Mouse (Mus musculus) kidney, embryonic 14.5 days (tissue): Measurements from ENCODE around the gene Cdh7. TPM values are rescaled to one million over a fixed set of nuclear protein-coding genes. Genes with fewer than 3 reads are reported as not detected.
"Not testable (repeated sequence)": the region's sequence is repeated elsewhere in the genome, so short reads cannot be mapped to it uniquely, and the experiment has no call there.

Experiments used
- ATAC-seq: fragments of 200-750 bp; cut with Nextera tagmentation; 2 replicates; pipeline ENCODE4 v1.8.0; 2017; ENCODE audit warnings: moderate number of reproducible peaks, mild to moderate bottlenecking, moderate TSS enrichment, moderate library complexity; ENCODE audit not compliant: low FRiP score, low TSS enrichment
- H3K27ac ChIP-seq: fragments of 300-500 bp; sonication (generic); 2 replicates; pipeline ENCODE4 v1.5.1; 2014; ENCODE audit warnings: low read depth, mild to moderate bottlenecking, low read length, moderate library complexity, mixed read lengths
- H3K27me3 ChIP-seq: fragments of 300-500 bp; sonication (generic); 2 replicates; pipeline ENCODE4 v1.6.1; 2014; ENCODE audit warnings: mild to moderate bottlenecking, low read length; ENCODE audit not compliant: control insufficient read depth, insufficient read depth
- H3K36me3 ChIP-seq: fragments of 300-500 bp; sonication (generic); 2 replicates; pipeline ENCODE4 v1.6.1; 2014; ENCODE audit warnings: low read length, mixed read lengths; ENCODE audit not compliant: control insufficient read depth, insufficient read depth
- H3K4me1 ChIP-seq: fragments of 300-500 bp; sonication (generic); 2 replicates; pipeline ENCODE4 v1.6.1; 2014; ENCODE audit warnings: low read length, mixed read lengths; ENCODE audit not compliant: control insufficient read depth, insufficient read depth
- H3K4me2 ChIP-seq: fragments of 300-500 bp; sonication (generic); replicated peaks from 2 replicates; pipeline ENCODE4 v1.6.1; 2014; ENCODE audit warnings: low read depth, mild to moderate bottlenecking, low read length
- H3K4me3 ChIP-seq: fragments of 300-500 bp; sonication (generic); 2 replicates; pipeline ENCODE4 v1.5.1; 2014; ENCODE audit warnings: mild to moderate bottlenecking, low read length
- H3K9ac ChIP-seq: fragments of 300-500 bp; sonication (generic); 2 replicates; pipeline ENCODE4 v1.6.1; 2014; ENCODE audit warnings: low read depth, mild to moderate bottlenecking, low read length, moderate library complexity
- H3K9me3 ChIP-seq: fragments of 300-500 bp; sonication (generic); 2 replicates; pipeline ENCODE4 v1.6.1; 2016; ENCODE audit warnings: low read length; ENCODE audit not compliant: control insufficient read depth
- WGBS: fragments of 180-500 bp; shearing (Covaris S2); extraction: QIAGEN DNeasy Blood & Tissue Kit; methylation state at CpG from one replicate; pipeline ENCODE4 v1.1.7; 2014; 5-methylcytosine and 5-hydroxymethylcytosine counted together
- polyA plus RNA-seq: library from polyadenylated mRNA; unstranded; fragments of >200 nt; fragmentation: Nextera tagmentation; extraction: Ambion mirVana; gene quantifications from 2 replicates; pipeline ENCODE4 v1.2.1, GENCODE M21; 2014

The Cdh7 gene
- polyA plus RNA-seq, 1 experiment from 2014 or later = not detected

DNA sequence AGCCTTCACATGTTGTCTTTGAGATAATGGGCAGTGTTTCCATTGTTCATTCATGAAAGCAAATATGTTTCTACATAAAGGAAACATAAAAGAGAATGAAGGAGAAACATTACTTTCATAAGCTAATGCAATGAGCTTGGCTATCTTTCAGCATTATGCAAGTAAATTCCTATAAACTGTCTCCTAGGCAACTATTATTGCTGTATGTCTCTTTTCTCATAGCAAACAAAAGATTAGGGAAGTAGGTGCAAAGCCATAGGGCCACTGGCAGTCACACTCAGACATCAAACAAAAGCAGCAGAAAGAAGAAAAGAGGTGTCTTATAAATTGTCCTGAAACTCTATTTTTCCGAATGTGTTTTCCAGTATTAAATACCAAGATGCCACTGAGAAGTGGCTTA, 136.6 kb downstream of the Cdh7 start:
- no peak overlapping the region for H3K4me2 ChIP-seq
- no peaks in the 10 kb centered on the region for H3K4me1 ChIP-seq
- 82% methylated on average over 1 of the region's 1 CpGs for WGBS
- no peak for ATAC-seq
- no peaks in the 10 kb centered on the region for H3K9me3 ChIP-seq
- no peaks in the 10 kb centered on the region for H3K27me3 ChIP-seq
- no peak overlapping the region for H3K4me3 ChIP-seq
- no peak overlapping the region for H3K9ac ChIP-seq
- H3K36me3 ChIP-seq = no peaks in the 10 kb centered on the region
- no peak overlapping the region for H3K27ac ChIP-seq

- H3K36me3 ChIP-seq, H3K27me3 ChIP-seq, ATAC-seq, H3K27ac ChIP-seq, H3K4me3 ChIP-seq, H3K9ac ChIP-seq, H3K4me1 ChIP-seq, H3K4me2 ChIP-seq, H3K9me3 ChIP-seq: not testable (repeated sequence)
- WGBS = 95% methylated on average over 2 of the region's 12 CpGs
Measured at GRCm38 (mm10) chr1:110171459-110171858, 189.2 kb downstream of the Cdh7 start.
